Mouse (Mus musculus): ENCODE measurements around the gene Oosp3.

GRCm38 (mm10) chr19:11745680-11746079 is 48.8 kb downstream of the Oosp3 start:
- TF ChIP-seq POLR2A (IDR thresholded peaks at IDR 0.05; ENCODE audit: borderline replicate concordance, extremely low read depth, insufficient read depth, insufficient read length, poor library complexity, severe bottlenecking) (no peak), CTCF (IDR thresholded peaks at IDR 0.05; ENCODE audit: borderline replicate concordance, extremely low read depth, insufficient read depth, insufficient read length) (no peak)
